Mouse (Mus musculus): ENCODE data around the gene Cmpk1.

GRCm38 (mm10) chr4:114947852-114948481 lies 39.1 kb downstream of the Cmpk1 start:
- no peak for TF ChIP-seq NRF1 (IDR thresholded peaks at IDR 0.05; ENCODE audit: low read depth, low read length)
- TF ChIP-seq MYC (IDR thresholded peaks at IDR 0.05; ENCODE audit: low read depth, low read length): no peak
- TF ChIP-seq HCFC1 (IDR thresholded peaks at IDR 0.05; ENCODE audit: low read depth, low read length): no peak
- no peak for TF ChIP-seq POLR2A (IDR thresholded peaks at IDR 0.05; ENCODE audit: low read depth, low read length)
- no peak for TF ChIP-seq ZNF384 (IDR thresholded peaks at IDR 0.05; ENCODE audit: low read depth, low read length)
- TF ChIP-seq CTCF (conservative IDR thresholded peaks at IDR 0.05 in 1 of 2, IDR thresholded peaks at IDR 0.05 in 1 of 2; ENCODE audit: low read depth in 2 of 2, low read length in 2 of 2): no peak
- no peak for TF ChIP-seq MAZ (IDR thresholded peaks at IDR 0.05; ENCODE audit: low read depth, low read length)

Data from CH12.LX (cell line).